Mouse (Mus musculus) heart, embryonic 15.5 days (tissue): ENCODE data around the gene Nckipsd. TPM values are rescaled to one million over a fixed set of nuclear protein-coding genes. Genes with fewer than 3 reads are reported as not detected.

Experiments used
- ATAC-seq: fragments of 200-750 bp; cut with Nextera tagmentation; replicated peaks from 2 replicates; pipeline ENCODE4 v1.8.0; 2017; ENCODE audit warnings: low read depth, moderate TSS enrichment; ENCODE audit not compliant: insufficient number of reproducible peaks, insufficient read depth, low FRiP score
- H3K27ac ChIP-seq: fragments of 300-500 bp; sonication (generic); 2 replicates; pipeline ENCODE4 v1.5.1; 2015; ENCODE audit warnings: mild to moderate bottlenecking, inconsistent platforms
- H3K27me3 ChIP-seq: fragments of 300-500 bp; sonication (generic); 2 replicates; pipeline ENCODE4 v1.6.1; 2015; ENCODE audit warnings: inconsistent platforms
- H3K36me3 ChIP-seq: fragments of 300-500 bp; sonication (generic); 2 replicates; pipeline ENCODE4 v1.6.1; 2015; ENCODE audit warnings: mild to moderate bottlenecking, inconsistent platforms
- H3K4me1 ChIP-seq: fragments of 300-500 bp; sonication (generic); replicated peaks from 2 replicates; pipeline ENCODE4 v1.6.1; 2015; ENCODE audit warnings: inconsistent platforms
- H3K4me2 ChIP-seq: fragments of 300-500 bp; sonication (generic); 2 replicates; pipeline ENCODE4 v1.6.1; 2015; ENCODE audit warnings: inconsistent platforms, mild to moderate bottlenecking, moderate library complexity
- H3K4me3 ChIP-seq: fragments of 300-500 bp; sonication (generic); 2 replicates; pipeline ENCODE4 v1.5.1; 2015; ENCODE audit warnings: mild to moderate bottlenecking, inconsistent platforms
- H3K9ac ChIP-seq: fragments of 300-500 bp; sonication (generic); 2 replicates; pipeline ENCODE4 v1.6.1; 2015; ENCODE audit warnings: mild to moderate bottlenecking, inconsistent platforms
- H3K9me3 ChIP-seq: fragments of 300-500 bp; sonication (generic); replicated peaks from 2 replicates; pipeline ENCODE4 v1.6.1; 2016; ENCODE audit warnings: inconsistent platforms
- WGBS: fragments of 180-500 bp; shearing (Covaris S2); methylation state at CpG from one replicate; pipeline ENCODE4 v1.1.7; 2015; ENCODE audit warnings: mixed read lengths; 5-methylcytosine and 5-hydroxymethylcytosine counted together
- polyA plus RNA-seq: library from polyadenylated mRNA; unstranded; fragments of >200 nt; fragmentation: Nextera tagmentation; extraction: Ambion mirVana; gene quantifications from 2 replicates; pipeline ENCODE4 v1.2.1, GENCODE M21; 2015

The Nckipsd gene
- polyA plus RNA-seq, 1 experiment from 2014 or later: 9.7 TPM

- Histone ChIP-seq H3K27me3 (no peaks in the 10 kb centered on the region), H3K9ac (no peak overlapping the region), H3K27ac (peak overlapping the region; percentile 40; the same call in 1 of the 2 replicates), H3K36me3 (peaks cover 51% of the 10 kb centered on the region), H3K4me1 (peaks cover 46% of the 10 kb centered on the region), H3K9me3 (no peaks in the 10 kb centered on the region), H3K4me3 (no peak overlapping the region), H3K4me2 (no peak overlapping the region)
- ATAC-seq: no peak
- 76% methylated on average over 8 of the region's 8 CpGs for WGBS
Observed at GRCm38 (mm10) chr9:108805768-108806167, 2.4 kb upstream of the Nckipsd start.

GRCm38 (mm10) chr9:108806379-108806778 is 1.8 kb upstream of the Nckipsd start:
- no peak overlapping the region for H3K4me3 ChIP-seq
- no peak overlapping the region for H3K9ac ChIP-seq
- peaks cover 49% of the 10 kb centered on the region for H3K36me3 ChIP-seq
- peak overlapping the region; percentile 72 for H3K27ac ChIP-seq
- no peak overlapping the region for H3K4me2 ChIP-seq
- no peaks in the 10 kb centered on the region for H3K9me3 ChIP-seq
- H3K4me1 ChIP-seq: peaks cover 46% of the 10 kb centered on the region
- H3K27me3 ChIP-seq: no peaks in the 10 kb centered on the region
- no peak for ATAC-seq

- 50% methylated on average over 1 of the region's 1 CpGs for WGBS
- Histone ChIP-seq H3K9me3 (no peaks in the 10 kb centered on the region), H3K27ac (peak overlapping the region; percentile 72), H3K4me1 (peaks cover 46% of the 10 kb centered on the region), H3K36me3 (peaks cover 45% of the 10 kb centered on the region), H3K4me2 (no peak overlapping the region), H3K9ac (no peak overlapping the region), H3K4me3 (no peak overlapping the region), H3K27me3 (no peaks in the 10 kb centered on the region)
- no peak for ATAC-seq
Observed at GRCm38 (mm10) chr9:108806831-108807230, 1.3 kb upstream of the Nckipsd start.

- H3K36me3 ChIP-seq: peaks cover 37% of the 10 kb centered on the region
- H3K4me2 ChIP-seq: peak overlapping the region; percentile 95
- no peak overlapping the region; the same call in 1 of the 2 replicates for H3K9ac ChIP-seq
- H3K9me3 ChIP-seq: no peaks in the 10 kb centered on the region
- peak overlapping the region; percentile 72 for H3K27ac ChIP-seq
- no peak overlapping the region for H3K4me3 ChIP-seq
- 73% methylated on average over 5 of the region's 5 CpGs for WGBS
- H3K4me1 ChIP-seq: peaks cover 46% of the 10 kb centered on the region
- no peak for ATAC-seq
- H3K27me3 ChIP-seq: no peaks in the 10 kb centered on the region
Observed at GRCm38 (mm10) chr9:108807674-108808073, 494 bp upstream of the Nckipsd start.

- Histone ChIP-seq H3K4me3 (peak overlapping the region; percentile 91), H3K27ac (peak overlapping the region; percentile 59; the same call in 1 of the 2 replicates), H3K4me1 (peaks cover 46% of the 10 kb centered on the region), H3K27me3 (no peaks in the 10 kb centered on the region), H3K9ac (no peak overlapping the region), H3K9me3 (no peaks in the 10 kb centered on the region), H3K4me2 (peak overlapping the region; percentile 95), H3K36me3 (peaks cover 34% of the 10 kb centered on the region)
- WGBS: 43% methylated on average over 5 of the region's 5 CpGs
- 0 out of 2 replicates have a peak, but pooled peaks have one; percentile 12 for ATAC-seq
Observed at GRCm38 (mm10) chr9:108809188-108809587, 1.0 kb downstream of the Nckipsd start.

- Histone ChIP-seq H3K4me3 (peak overlapping the region; percentile 91; the same call in 1 of the 2 replicates), H3K9me3 (no peaks in the 10 kb centered on the region), H3K27ac (peak overlapping the region; percentile 59; the same call in 1 of the 2 replicates), H3K4me2 (peak overlapping the region; percentile 95), H3K27me3 (no peaks in the 10 kb centered on the region), H3K36me3 (peaks cover 34% of the 10 kb centered on the region), H3K9ac (no peak overlapping the region), H3K4me1 (peaks cover 46% of the 10 kb centered on the region)
- 69% methylated on average over 6 of the region's 6 CpGs for WGBS
- no peak for ATAC-seq
Observed at GRCm38 (mm10) chr9:108809723-108810122, 1.6 kb downstream of the Nckipsd start.

- Histone ChIP-seq H3K4me3 (no peak overlapping the region), H3K9ac (no peak overlapping the region), H3K4me2 (no peak overlapping the region; the same call in 1 of the 2 replicates), H3K27me3 (no peaks in the 10 kb centered on the region), H3K4me1 (peaks cover 46% of the 10 kb centered on the region), H3K36me3 (peaks cover 34% of the 10 kb centered on the region), H3K27ac (no peak overlapping the region), H3K9me3 (no peaks in the 10 kb centered on the region)
- no peak for ATAC-seq
- 66% methylated on average over 5 of the region's 5 CpGs for WGBS
Observed at GRCm38 (mm10) chr9:108810516-108810915, 2.3 kb downstream of the Nckipsd start.

- Histone ChIP-seq H3K9me3 (no peaks in the 10 kb centered on the region), H3K36me3 (peaks cover 42% of the 10 kb centered on the region; the same call in 1 of the 2 replicates), H3K4me1 (peaks cover under 1% of the 10 kb centered on the region), H3K27me3 (no peaks in the 10 kb centered on the region), H3K27ac (no peak overlapping the region), H3K4me3 (no peak overlapping the region), H3K4me2 (no peak overlapping the region), H3K9ac (no peak overlapping the region)
- no peak for ATAC-seq
- 79% methylated on average over 7 of the region's 7 CpGs for WGBS
Observed at GRCm38 (mm10) chr9:108815557-108815956, 7.4 kb downstream of the Nckipsd start.

DNA sequence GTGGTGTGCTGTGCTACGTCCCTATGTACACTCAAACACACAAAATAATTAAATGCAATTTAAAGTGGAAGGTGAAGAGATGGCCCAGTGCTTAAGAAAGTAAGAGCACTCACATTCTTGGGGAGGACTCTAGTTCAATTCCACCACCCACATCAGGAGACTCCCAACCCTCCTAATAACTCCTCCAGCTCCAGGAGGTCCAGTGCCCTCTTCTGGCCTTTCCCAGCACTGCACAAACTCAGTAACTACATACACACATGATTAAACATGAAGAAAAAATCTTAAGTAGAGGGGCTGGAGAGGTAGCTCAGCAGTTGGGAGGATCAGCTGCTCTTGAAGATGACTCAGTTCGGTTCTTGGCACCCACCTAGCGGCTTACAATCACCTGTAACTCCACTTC is 11.3 kb downstream of the Nckipsd start:
- Histone ChIP-seq H3K4me3 (no peak overlapping the region), H3K27ac (no peak overlapping the region), H3K4me2 (no peak overlapping the region), H3K9me3 (no peaks in the 10 kb centered on the region), H3K9ac (no peak overlapping the region), H3K36me3 (peaks cover 29% of the 10 kb centered on the region; the same call in 1 of the 2 replicates), H3K27me3 (peaks cover 29% of the 10 kb centered on the region), H3K4me1 (no peaks in the 10 kb centered on the region)
- ATAC-seq: no peak
- 65% methylated on average over 3 of the region's 3 CpGs for WGBS

DNA sequence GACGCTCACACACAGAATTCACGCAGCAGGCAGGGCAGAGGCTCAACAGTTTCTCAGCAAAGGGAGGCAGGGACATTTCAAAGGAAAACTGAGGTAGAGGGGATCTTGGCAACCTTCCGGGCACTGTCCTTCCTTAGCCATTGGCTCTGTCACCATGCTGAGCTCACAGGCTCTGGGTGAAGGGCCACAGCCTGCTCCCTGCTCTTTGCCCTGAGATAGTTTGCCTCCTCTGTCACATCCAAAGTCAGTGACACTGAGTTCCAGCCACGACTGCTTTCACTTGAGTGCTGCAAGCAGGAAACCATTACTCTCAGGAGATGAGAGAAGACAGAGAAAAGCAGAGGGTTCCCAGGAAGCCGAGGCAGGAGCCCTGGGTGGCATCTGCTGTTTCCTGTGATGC is 11.9 kb downstream of the Nckipsd start:
- Histone ChIP-seq H3K4me2 (no peak overlapping the region), H3K9ac (no peak overlapping the region), H3K9me3 (no peaks in the 10 kb centered on the region), H3K4me1 (no peaks in the 10 kb centered on the region), H3K27ac (no peak overlapping the region), H3K27me3 (peaks cover 34% of the 10 kb centered on the region), H3K4me3 (no peak overlapping the region), H3K36me3 (peaks cover 23% of the 10 kb centered on the region; the same call in 1 of the 2 replicates)
- WGBS: 67% methylated on average over 5 of the region's 5 CpGs
- no peak for ATAC-seq

DNA sequence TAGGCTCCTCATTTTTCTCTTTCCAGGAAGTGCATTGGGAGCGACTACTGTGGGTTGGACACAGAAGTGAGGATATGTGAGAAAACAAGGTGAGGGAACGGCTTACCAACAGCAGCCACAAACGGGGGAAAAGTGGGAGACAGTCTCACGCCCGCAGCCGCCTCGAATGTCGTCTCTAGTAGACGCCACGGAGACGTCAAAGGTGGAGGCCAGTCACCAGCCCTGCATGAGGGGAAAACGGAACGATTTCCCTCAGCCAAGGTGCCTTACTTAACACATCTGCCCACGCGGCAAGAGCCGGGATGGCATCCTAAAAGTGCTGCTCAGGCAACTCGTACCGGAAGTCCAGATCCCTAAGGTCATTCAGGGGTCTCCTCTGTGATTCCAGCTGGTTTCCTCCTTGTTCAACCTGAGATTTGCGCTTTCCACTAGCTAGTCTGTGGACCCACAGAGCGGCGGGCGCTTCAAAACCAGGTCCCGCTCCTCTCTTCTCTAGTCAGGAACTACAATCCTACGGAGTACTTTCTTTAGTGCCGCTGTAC is 16.0 kb downstream of the Nckipsd start:
- Histone ChIP-seq H3K9ac (no peak overlapping the region), H3K27me3 (peaks cover 75% of the 10 kb centered on the region), H3K4me3 (no peak overlapping the region), H3K4me1 (peaks cover 20% of the 10 kb centered on the region), H3K4me2 (no peak overlapping the region), H3K9me3 (no peaks in the 10 kb centered on the region), H3K36me3 (no peaks in the 10 kb centered on the region), H3K27ac (no peak overlapping the region)
- WGBS: 4% methylated on average over 25 of the region's 25 CpGs
- ATAC-seq: no peak
